Mouse (Mus musculus): ENCODE measurements around the gene Cacna2d4. TPM values are rescaled to one million over a fixed set of nuclear protein-coding genes. Genes with fewer than 3 reads are reported as not detected.

Cacna2d4 gene
- polyA plus RNA-seq, 1 experiment from 2014 or later = not detected

- Histone ChIP-seq H3K27ac (no peak overlapping the region), H3K4me3 (ENCODE audit: inconsistent target) (no peak overlapping the region), H3K36me3 (ENCODE audit: inconsistent target) (no peaks in the 10 kb centered on the region), H3K79me2 (ENCODE audit: inconsistent target) (no peaks in the 10 kb centered on the region)
- 48% methylated on average over 3 of the region's 3 CpGs for WGBS (ENCODE audit: missing documents)
Observed at GRCm38 (mm10) chr6:119233066-119233465, 3.3 kb upstream of the Cacna2d4 start.

- H3K4me3 ChIP-seq (ENCODE audit: inconsistent target) = no peak overlapping the region
- H3K79me2 ChIP-seq (ENCODE audit: inconsistent target) = no peaks in the 10 kb centered on the region
- no peak overlapping the region for H3K27ac ChIP-seq
- 78% methylated on average over 5 of the region's 5 CpGs for WGBS (ENCODE audit: missing documents)
- no peaks in the 10 kb centered on the region for H3K36me3 ChIP-seq (ENCODE audit: inconsistent target)
Observed at GRCm38 (mm10) chr6:119235441-119235840, 885 bp upstream of the Cacna2d4 start.

DNA sequence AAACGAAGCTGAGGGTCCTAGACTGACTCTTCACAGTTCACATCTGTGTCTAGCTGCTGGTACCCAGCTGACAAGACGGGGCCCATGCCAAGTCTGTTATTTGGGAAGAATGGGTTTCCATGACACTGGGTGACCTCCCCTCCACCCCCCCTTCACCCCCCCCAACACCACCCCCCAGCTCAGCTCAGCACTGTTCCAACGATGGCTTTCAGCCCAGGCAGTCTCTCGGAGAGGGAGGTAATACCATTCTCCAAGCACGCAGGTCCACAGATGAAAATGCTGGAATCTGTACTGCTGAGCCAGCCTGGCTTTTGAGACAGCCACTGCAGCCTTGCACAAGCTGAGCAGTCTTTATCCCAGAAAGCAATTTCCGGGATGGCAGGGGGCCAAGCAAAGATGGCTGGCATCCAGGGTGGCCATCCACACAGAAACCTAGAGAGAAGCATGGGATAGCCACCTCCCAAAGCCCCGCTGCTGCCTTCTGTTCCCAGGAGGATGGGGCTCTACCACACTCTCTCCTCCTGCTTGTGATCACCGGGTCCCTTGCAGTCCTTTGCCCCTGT is 1.2 kb downstream of the Cacna2d4 start:
- 75% methylated on average over 8 of the region's 8 CpGs for WGBS (ENCODE audit: missing documents)
- Histone ChIP-seq H3K79me2 (ENCODE audit: inconsistent target) (no peaks in the 10 kb centered on the region), H3K4me3 (ENCODE audit: inconsistent target) (no peak overlapping the region), H3K27ac (no peak overlapping the region), H3K36me3 (ENCODE audit: inconsistent target) (no peaks in the 10 kb centered on the region)

- H3K4me3 ChIP-seq (ENCODE audit: inconsistent target) = no peak overlapping the region
- no peak overlapping the region for H3K27ac ChIP-seq
- 82% methylated on average over 5 of the region's 5 CpGs for WGBS (ENCODE audit: missing documents)
- H3K36me3 ChIP-seq (ENCODE audit: inconsistent target) = no peaks in the 10 kb centered on the region
- H3K79me2 ChIP-seq (ENCODE audit: inconsistent target) = no peaks in the 10 kb centered on the region
Observed at GRCm38 (mm10) chr6:119239341-119240005, 3.1 kb downstream of the Cacna2d4 start.

- H3K27ac ChIP-seq = no peak overlapping the region
- WGBS (ENCODE audit: missing documents) = 73% methylated on average over 7 of the region's 7 CpGs
Observed at GRCm38 (mm10) chr6:119240256-119240655, 3.9 kb downstream of the Cacna2d4 start.

GRCm38 (mm10) chr6:119240871-119241705 is 4.8 kb downstream of the Cacna2d4 start:
- Histone ChIP-seq H3K79me2 (ENCODE audit: inconsistent target) (no peaks in the 10 kb centered on the region), H3K4me3 (ENCODE audit: inconsistent target) (no peak overlapping the region), H3K27ac (no peak overlapping the region), H3K36me3 (ENCODE audit: inconsistent target) (no peaks in the 10 kb centered on the region)
- WGBS (ENCODE audit: missing documents) = 60% methylated on average over 21 of the region's 21 CpGs

More at GRCm38 (mm10) chr6:119240256-119240655, 3.9 kb downstream of the Cacna2d4 start:
- H3K4me3 ChIP-seq (ENCODE audit: inconsistent target) = no peak overlapping the region
- H3K36me3 ChIP-seq (ENCODE audit: inconsistent target) = no peaks in the 10 kb centered on the region
- no peaks in the 10 kb centered on the region for H3K79me2 ChIP-seq (ENCODE audit: inconsistent target)

GRCm38 (mm10) chr6:119246082-119246481 is 9.8 kb downstream of the Cacna2d4 start:
- Histone ChIP-seq H3K36me3 (ENCODE audit: inconsistent target) (no peaks in the 10 kb centered on the region), H3K4me3 (ENCODE audit: inconsistent target) (no peak overlapping the region), H3K27ac (no peak overlapping the region), H3K79me2 (ENCODE audit: inconsistent target) (no peaks in the 10 kb centered on the region)
- WGBS (ENCODE audit: missing documents) = 44% methylated on average over 2 of the region's 2 CpGs

DNA sequence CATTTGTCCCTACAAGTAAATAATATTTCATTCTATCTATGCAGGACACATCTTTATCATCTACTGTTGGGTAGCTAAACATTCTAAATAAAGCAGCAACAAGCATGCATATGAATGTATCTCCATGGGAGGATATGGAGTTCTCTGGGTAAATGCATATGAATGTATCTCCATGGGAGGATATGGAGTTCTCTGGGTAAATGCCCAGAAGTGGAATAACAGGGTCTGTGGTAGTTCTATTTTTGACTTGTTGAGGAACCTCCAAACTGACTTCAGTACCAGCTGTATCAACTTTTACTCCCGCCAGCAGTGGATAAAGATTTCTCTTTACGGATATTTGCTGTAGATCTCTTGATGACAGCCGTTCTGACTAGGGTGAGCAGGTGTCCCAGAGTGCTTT is 12.3 kb downstream of the Cacna2d4 start:
- no peaks in the 10 kb centered on the region for H3K36me3 ChIP-seq (ENCODE audit: inconsistent target)
- whole genome bisulfite sequencing (ENCODE audit: missing documents) = 87% methylated on average over 3 of the region's 3 CpGs

DNA sequence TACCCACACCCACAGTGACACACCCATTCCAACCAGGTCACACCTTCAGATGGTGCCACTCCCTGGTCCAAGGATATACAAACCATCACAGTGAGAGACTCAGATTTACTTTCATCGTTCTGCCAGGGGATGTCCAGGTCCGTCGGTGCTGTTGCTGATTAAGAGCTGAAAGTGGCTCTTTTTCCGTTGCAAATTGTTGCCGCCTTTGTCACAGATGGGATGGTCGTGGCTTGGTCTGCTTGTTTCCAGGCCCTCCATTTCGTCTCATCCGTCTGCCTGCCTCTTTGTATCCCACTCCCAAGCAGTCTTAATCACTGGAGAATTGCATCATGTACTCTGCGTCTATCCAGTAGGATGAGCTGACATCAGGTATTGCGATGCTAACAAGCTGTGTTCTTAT is 13.4 kb downstream of the Cacna2d4 start:
- H3K36me3 ChIP-seq (ENCODE audit: inconsistent target) = no peaks in the 10 kb centered on the region
- H3K4me3 ChIP-seq (ENCODE audit: inconsistent target) = no peak overlapping the region
- WGBS (ENCODE audit: missing documents) = 88% methylated on average over 7 of the region's 10 CpGs
- no peak overlapping the region for H3K27ac ChIP-seq
- H3K79me2 ChIP-seq (ENCODE audit: inconsistent target) = no peaks in the 10 kb centered on the region

More for the DNA sequence above, 12.3 kb downstream of the Cacna2d4 start:
- H3K27ac ChIP-seq = no peak overlapping the region
- H3K4me3 ChIP-seq (ENCODE audit: inconsistent target) = no peak overlapping the region
- H3K79me2 ChIP-seq (ENCODE audit: inconsistent target) = no peaks in the 10 kb centered on the region

GRCm38 (mm10) chr6:119251704-119252103 is 15.4 kb downstream of the Cacna2d4 start:
- 74% methylated on average over 4 of the region's 4 CpGs for WGBS (ENCODE audit: missing documents)
- H3K36me3 ChIP-seq (ENCODE audit: inconsistent target) = no peaks in the 10 kb centered on the region
- H3K27ac ChIP-seq = no peak overlapping the region
- H3K79me2 ChIP-seq (ENCODE audit: inconsistent target) = no peaks in the 10 kb centered on the region
- no peak overlapping the region for H3K4me3 ChIP-seq (ENCODE audit: inconsistent target)

- H3K27ac ChIP-seq = no peak overlapping the region
- 90% methylated on average over 2 of the region's 2 CpGs for WGBS (ENCODE audit: missing documents)
- H3K36me3 ChIP-seq (ENCODE audit: inconsistent target) = no peaks in the 10 kb centered on the region
- H3K79me2 ChIP-seq (ENCODE audit: inconsistent target) = no peaks in the 10 kb centered on the region
- no peak overlapping the region for H3K4me3 ChIP-seq (ENCODE audit: inconsistent target)
Observed at GRCm38 (mm10) chr6:119276713-119277112, 40.4 kb downstream of the Cacna2d4 start.

GRCm38 (mm10) chr6:119280761-119281160 is 44.4 kb downstream of the Cacna2d4 start:
- Histone ChIP-seq H3K79me2 (ENCODE audit: inconsistent target) (no peaks in the 10 kb centered on the region), H3K36me3 (ENCODE audit: inconsistent target) (no peaks in the 10 kb centered on the region), H3K27ac (no peak overlapping the region), H3K4me3 (ENCODE audit: inconsistent target) (no peak overlapping the region)
- 83% methylated on average over 9 of the region's 9 CpGs for WGBS (ENCODE audit: missing documents)

DNA sequence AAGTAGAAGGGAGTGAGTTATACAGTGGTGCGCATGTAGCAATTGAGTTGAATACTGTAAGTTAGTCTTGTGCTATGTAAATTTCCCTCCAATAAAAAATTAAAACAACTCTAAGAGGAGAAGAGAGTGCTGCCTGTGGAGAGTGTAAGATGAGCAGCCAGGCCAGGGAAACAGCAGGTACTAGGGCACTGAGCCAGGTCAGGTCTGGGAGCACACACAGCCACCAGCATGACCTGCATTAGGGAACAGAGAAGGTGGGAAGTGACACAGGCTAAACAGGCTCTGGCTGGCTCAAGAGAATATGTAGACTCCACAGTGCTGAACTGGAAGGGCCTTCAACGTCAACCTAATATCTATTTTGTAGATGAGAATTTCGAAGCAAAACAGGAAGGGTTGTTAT is 65.0 kb downstream of the Cacna2d4 start:
- Histone ChIP-seq H3K79me2 (ENCODE audit: inconsistent target) (no peaks in the 10 kb centered on the region), H3K36me3 (ENCODE audit: inconsistent target) (no peaks in the 10 kb centered on the region), H3K27ac (no peak overlapping the region), H3K4me3 (ENCODE audit: inconsistent target) (no peak overlapping the region)
- 86% methylated on average over 3 of the region's 3 CpGs for WGBS (ENCODE audit: missing documents)

- no peaks in the 10 kb centered on the region for H3K36me3 ChIP-seq (ENCODE audit: inconsistent target)
- WGBS (ENCODE audit: missing documents) = 67% methylated on average over 6 of the region's 6 CpGs
- H3K27ac ChIP-seq = no peak overlapping the region
- no peak overlapping the region for H3K4me3 ChIP-seq (ENCODE audit: inconsistent target)
- no peaks in the 10 kb centered on the region for H3K79me2 ChIP-seq (ENCODE audit: inconsistent target)
Observed at GRCm38 (mm10) chr6:119303331-119303730, 67.0 kb downstream of the Cacna2d4 start.

- WGBS (ENCODE audit: missing documents) = 68% methylated on average over 10 of the region's 10 CpGs
- Histone ChIP-seq H3K4me3 (ENCODE audit: inconsistent target) (no peak overlapping the region), H3K79me2 (ENCODE audit: inconsistent target) (no peaks in the 10 kb centered on the region), H3K36me3 (ENCODE audit: inconsistent target) (no peaks in the 10 kb centered on the region), H3K27ac (no peak overlapping the region)
Observed at GRCm38 (mm10) chr6:119307867-119308413, 71.6 kb downstream of the Cacna2d4 start.

All from macrophage (primary cell).